Mouse (Mus musculus): ENCODE measurements at regions not wholly inside any gene's neighbourhood (a gene's known extent, or its start where the extent isn't known, plus 50 kb on each side); places are given as distances from the start of the nearest gene placed in this dataset.
A peak's percentile ranks its signal among the peaks of the same experiment; 100 is the strongest.

DNA sequence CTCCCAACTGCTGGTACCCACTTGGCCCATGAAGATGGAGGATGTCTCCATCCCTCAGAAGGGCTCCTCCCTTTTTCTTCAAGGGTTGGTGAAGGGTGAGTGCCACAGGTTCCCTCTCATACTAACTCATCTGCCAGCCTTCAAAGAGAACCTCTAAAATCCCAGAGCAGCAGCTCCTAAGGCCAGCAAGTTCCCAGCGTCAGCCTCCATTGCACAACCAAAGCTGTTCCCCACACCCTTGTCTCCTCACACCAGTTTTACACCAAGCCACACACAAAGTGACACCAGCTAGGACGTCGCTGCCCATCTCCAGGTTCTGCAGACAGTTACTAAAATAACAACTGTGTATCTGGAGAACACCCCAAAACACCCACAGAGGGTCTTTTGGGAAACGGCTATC, 198.9 kb upstream of the Sulf2 start:
- DNase-seq (ENCODE audit: low spot score in 2 of 2), result no peak

- DNase-seq (ENCODE audit: low spot score in 2 of 2), result no peak
These were observed 198.1 kb upstream of the Sulf2 start for GRCm38 (mm10) chr2:166353447-166354111.

- no peak for DNase-seq (ENCODE audit: low spot score in 2 of 2)
These were observed 196.5 kb upstream of the Sulf2 start for GRCm38 (mm10) chr2:166351984-166352383.

- no peak for DNase-seq (ENCODE audit: low spot score in 2 of 2)
These were observed 196.1 kb upstream of the Sulf2 start for GRCm38 (mm10) chr2:166351581-166351980.

- no peak for DNase-seq (ENCODE audit: low spot score in 2 of 2)
These were observed 193.2 kb upstream of the Sulf2 start for GRCm38 (mm10) chr2:166348654-166349053.

DNA sequence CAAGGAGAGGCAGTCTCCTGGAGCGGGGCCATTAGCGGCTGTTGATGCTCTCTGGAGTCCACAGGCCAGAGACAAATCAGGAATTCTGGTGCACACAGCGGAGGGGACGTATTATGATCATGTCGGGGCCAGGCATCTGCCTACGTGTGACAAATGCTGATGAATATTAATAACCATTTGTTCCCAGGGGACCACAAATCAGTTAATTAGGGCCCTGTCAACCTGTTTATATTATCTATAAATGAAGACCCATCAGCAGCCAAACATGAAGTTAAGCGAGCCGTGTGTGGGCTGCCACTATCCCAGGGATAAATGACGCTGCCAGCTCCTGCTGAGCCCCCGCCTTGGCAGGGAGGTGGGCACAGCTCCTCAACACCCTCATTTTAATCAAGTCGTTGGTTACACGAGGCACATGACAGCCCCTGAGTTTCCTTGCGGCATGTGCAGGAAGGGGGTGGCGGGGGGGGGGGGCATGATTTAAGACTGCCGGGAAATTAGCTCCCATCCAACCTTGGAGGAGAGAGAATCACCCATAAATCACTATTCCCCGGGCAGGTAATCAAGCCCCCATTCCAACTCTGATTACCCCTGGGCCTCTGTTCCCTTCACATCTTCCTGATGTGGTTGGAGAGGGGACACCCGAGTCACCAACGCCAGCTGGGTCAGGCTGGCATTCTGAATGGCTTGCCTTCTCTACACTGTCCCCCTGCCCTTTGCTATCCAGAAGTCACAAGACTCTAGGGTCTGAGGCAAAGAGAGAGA, 191.1 kb upstream of the Sulf2 start:
- DNase-seq (ENCODE audit: low spot score in 2 of 2), result no peak

GRCm38 (mm10) chr2:166343551-166344340, 188.3 kb upstream of the Sulf2 start:
- no peak for DNase-seq (ENCODE audit: low spot score in 2 of 2)

GRCm38 (mm10) chr2:166342407-166342806, 186.9 kb upstream of the Sulf2 start:
- DNase-seq (ENCODE audit: low spot score in 2 of 2), result no peak

GRCm38 (mm10) chr2:166340196-166340595, 184.7 kb upstream of the Sulf2 start:
- no peak for DNase-seq (ENCODE audit: low spot score in 2 of 2)

DNA sequence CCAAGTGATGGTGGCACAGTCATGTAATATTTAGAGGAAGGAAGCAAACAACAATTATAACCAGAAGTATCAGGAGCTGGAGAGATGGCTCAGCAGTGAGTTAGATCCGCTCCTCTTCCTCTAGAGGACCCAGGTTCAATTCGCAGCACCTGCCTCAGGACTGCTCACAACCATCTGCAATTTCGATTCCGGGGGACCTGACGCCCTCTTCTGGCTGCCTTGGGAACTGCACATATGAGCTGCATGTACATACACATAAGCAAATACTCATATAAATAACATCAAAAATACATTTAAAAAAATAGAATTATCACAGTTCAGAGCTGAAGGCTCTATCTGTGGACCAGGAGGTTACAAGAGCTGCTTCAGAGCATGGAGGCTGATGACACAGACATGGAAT, 184.0 kb upstream of the Sulf2 start:
- no peak for DNase-seq (ENCODE audit: low spot score in 2 of 2)

GRCm38 (mm10) chr2:166338396-166339085, 183.1 kb upstream of the Sulf2 start:
- DNase-seq (ENCODE audit: low spot score in 2 of 2), result no peak

DNA sequence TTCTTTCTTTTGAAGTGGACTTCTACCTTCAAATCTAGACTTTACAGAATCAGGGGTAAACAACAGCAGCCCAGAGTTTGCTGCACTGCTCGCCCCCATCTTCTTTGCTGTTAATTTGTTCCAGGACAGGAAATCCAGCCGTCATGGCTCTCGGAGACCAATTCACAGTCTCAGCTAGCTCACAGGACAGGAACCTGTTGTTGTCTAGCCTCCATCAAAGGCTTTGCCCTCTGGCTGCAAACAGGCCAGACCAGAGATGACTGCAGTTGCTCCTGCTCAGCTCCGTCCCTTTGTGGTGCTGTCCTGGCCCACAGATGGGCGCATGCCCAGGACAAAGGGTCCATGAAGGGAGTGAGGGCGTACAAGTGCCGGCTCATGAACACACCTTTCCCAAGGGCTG, 182.2 kb upstream of the Sulf2 start:
- DNase-seq (ENCODE audit: low spot score in 2 of 2), result no peak

DNA sequence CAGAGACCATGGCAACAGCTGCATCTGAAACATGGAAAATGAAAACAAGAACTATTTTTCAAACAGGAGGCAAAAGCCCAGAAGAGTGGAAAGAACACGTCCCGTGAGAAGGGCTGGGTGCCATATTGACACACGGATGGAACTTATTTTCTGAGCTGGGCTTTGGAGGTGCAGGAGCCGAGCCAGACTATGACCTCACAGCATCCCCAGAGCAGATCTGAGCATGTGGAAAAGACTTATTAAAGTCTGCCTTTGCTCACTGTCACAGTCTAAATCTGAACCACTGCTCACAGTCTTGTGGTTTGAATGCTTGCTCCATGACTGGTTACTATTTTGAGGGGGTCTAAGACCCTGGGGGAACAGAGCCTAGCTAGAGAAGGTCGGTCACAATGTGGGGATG, 180.2 kb upstream of the Sulf2 start:
- no peak for DNase-seq (ENCODE audit: low spot score in 2 of 2)

DNA sequence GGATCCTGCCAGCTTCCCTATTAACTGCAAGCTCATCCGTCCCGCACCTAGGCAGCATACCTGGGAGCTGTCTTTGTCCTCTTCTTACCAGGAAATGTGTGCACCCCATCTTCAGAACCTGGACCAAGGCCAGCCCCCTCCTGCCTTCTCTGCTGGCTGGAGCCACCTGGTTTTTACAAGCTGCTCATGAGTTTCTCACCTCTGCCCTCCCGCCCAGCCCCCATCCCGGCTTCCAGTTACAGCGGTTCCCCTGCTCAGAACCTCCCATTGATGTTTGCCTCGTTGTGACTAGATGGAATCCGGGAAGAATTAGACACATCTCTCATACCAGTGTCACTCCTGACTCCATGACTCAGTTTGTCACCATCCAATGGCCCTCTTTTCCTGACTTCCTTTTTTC, 179.1 kb upstream of the Sulf2 start:
- DNase-seq (ENCODE audit: low spot score in 2 of 2), result no peak

- no peak for DNase-seq (ENCODE audit: low spot score in 2 of 2)
These were observed 178.4 kb upstream of the Sulf2 start for GRCm38 (mm10) chr2:166333818-166334217.

DNA sequence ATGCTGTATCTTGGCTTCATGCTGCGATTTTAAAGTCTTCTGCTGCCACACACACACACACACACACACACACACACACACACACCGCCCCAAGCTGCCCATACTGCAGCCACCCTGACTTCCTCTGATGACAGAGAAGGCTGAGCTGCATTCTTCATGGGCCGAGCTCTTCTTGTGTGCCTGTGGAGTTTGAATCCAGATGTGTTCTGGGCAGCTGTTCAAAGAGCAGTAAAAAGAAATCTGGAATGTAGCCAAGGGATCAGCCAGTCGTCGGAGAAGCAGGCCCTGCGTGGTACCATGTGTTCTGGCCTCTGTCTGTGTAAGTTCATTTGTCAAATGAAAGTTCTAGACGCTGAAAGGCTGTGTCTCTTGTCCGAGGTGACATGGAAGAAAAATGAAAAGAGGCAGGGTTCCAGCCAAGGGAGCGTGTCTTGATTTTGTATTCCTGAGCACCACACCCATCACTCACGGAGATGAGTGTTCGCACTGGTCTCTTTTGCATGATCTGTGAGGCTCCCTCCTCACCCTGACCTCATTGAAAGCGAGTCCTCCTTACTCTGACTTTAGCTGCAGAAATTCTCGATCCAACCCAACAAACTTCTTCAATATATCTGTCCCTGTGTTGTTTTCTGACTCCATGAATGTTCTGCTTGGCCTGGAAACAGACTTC, 177.4 kb upstream of the Sulf2 start:
- DNase-seq (ENCODE audit: low spot score in 2 of 2), result no peak

- DNase-seq (ENCODE audit: low spot score in 2 of 2), result no peak
These were observed 175.7 kb upstream of the Sulf2 start for GRCm38 (mm10) chr2:166331192-166331591.

- no peak for DNase-seq (ENCODE audit: low spot score in 2 of 2)
These were observed 174.9 kb upstream of the Sulf2 start for GRCm38 (mm10) chr2:166330364-166330763.

DNA sequence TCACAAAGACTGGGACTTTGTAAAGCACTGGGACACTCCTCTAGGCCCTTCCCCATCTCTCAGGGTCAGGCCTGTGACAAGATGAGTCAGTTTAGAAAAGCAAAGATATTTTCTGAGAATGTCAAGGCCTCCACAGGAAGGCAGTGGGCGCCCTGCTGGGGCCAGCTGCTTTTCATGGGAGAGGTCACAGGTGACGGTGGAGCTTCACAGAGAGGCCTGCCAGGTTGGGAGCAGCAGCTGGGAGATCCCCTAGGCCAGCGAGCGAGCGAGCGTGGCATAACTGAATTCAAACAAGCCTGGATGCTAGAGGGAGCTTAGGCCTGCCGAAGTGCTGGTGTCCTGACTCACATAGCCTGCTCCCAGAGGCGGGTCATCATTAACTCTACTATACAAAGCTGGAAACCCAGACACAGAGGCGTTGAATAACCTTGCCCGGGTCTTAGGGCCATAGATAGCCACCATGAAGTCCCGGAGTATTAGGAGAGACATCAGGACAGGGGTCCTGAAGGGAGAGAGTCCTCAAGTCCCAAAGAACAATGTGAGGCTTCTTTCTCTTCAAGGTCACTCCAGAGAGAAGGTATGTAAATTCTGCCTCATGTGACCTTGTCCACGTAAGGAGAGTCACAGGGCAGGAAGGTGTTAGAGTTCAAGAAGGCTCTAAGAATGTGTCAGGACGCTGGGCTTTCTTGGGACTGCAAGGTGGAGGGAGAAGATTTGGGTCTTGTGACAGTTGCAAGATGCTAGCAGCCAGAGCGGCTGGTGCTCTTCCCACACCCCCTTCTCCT, 174.3 kb upstream of the Sulf2 start:
- no peak for DNase-seq (ENCODE audit: low spot score in 2 of 2)

DNA sequence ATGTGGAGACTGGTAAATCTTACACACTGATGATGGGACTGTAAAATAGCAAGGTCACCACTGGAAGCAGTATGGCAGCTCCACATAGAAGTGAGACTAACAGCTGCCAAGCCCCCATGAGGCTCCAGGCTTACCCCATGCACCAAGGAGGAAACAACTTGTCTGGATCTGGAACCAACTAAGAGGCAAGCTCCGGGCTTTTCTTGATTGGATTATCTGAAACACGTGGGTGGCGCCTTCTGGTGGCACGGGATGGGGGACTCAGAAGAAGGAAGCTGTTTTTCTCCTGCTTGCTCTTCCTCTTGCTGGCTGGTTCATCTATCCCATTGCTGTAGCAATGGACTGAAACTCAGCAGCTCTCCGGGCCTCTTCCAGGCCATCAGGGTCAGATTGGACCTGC, 171.5 kb upstream of the Sulf2 start:
- peak in 1 of 2 experiments; percentile 5 for DNase-seq (ENCODE audit: low spot score in 2 of 2)

GRCm38 (mm10) chr2:166324954-166325353, 169.5 kb upstream of the Sulf2 start:
- DNase-seq (ENCODE audit: low spot score in 2 of 2), result no peak
